Mouse (Mus musculus) heart, adult 11 months (tissue): ENCODE results near the gene Nrip2.
"Not testable (repeated sequence)": the region's sequence is repeated elsewhere in the genome, so short reads cannot be mapped to it uniquely, and the experiment has no call there.

Experiments used
- DNase-seq: peaks from one replicate; pipeline ENCODE4 v3.0.0; 2022

Nrip2 gene

GRCm38 (mm10) chr6:128398996-128399395, at the start of gene Nrip2:
TSS of gene Nrip2 (plus strand) at chr6:128399296.
- DNase-seq: no peak

- DNase-seq: no peak
Observed at GRCm38 (mm10) chr6:128349711-128350110, 49.4 kb upstream of the Nrip2 start.

- DNase-seq: no peak
Observed at GRCm38 (mm10) chr6:128354140-128354539, 45.0 kb upstream of the Nrip2 start.

GRCm38 (mm10) chr6:128355201-128355681, 43.9 kb upstream of the Nrip2 start:
- peak; percentile 94 for DNase-seq

GRCm38 (mm10) chr6:128355726-128356416, 43.2 kb upstream of the Nrip2 start, which contains the start of gene Tulp3:
TSS of gene Tulp3 (minus strand) at chr6:128355851.
- DNase-seq: peak; percentile 100

- peak; percentile 91 for DNase-seq
Observed at GRCm38 (mm10) chr6:128358999-128359398, 40.1 kb upstream of the Nrip2 start.

- DNase-seq: no peak
Observed at GRCm38 (mm10) chr6:128361901-128362300, 37.2 kb upstream of the Nrip2 start.

- peak; percentile 99 for DNase-seq
Observed at GRCm38 (mm10) chr6:128362381-128363006, 36.6 kb upstream of the Nrip2 start, which contains the start of the genes Rhno1 and Foxm1. TSS of gene Rhno1 (minus strand) at chr6:128362911. TSS of gene Foxm1 (plus strand) at chr6:128362967.

- no peak for DNase-seq
Observed at GRCm38 (mm10) chr6:128363007-128363825, 35.9 kb upstream of the Nrip2 start.

- no peak for DNase-seq
Observed at GRCm38 (mm10) chr6:128364721-128365120, 34.4 kb upstream of the Nrip2 start.

- DNase-seq: no peak
Observed at GRCm38 (mm10) chr6:128366466-128366865, 32.6 kb upstream of the Nrip2 start.

- no peak for DNase-seq
Observed at GRCm38 (mm10) chr6:128370040-128370439, 29.1 kb upstream of the Nrip2 start.

GRCm38 (mm10) chr6:128375192-128375591, 23.9 kb upstream of the Nrip2 start, which contains the start of the genes Tex52 and Gm44596:
TSS of gene Tex52 (plus strand) at chr6:128375456.
TSS of gene Gm44596 (plus strand) at chr6:128375503.
- DNase-seq: peak; percentile 97

- DNase-seq: no peak
Observed at GRCm38 (mm10) chr6:128376371-128377085, 22.6 kb upstream of the Nrip2 start.

- DNase-seq: no peak
Observed at GRCm38 (mm10) chr6:128379636-128380035, 19.5 kb upstream of the Nrip2 start.

- DNase-seq: not testable (repeated sequence)
Observed at GRCm38 (mm10) chr6:128380594-128381167, 18.4 kb upstream of the Nrip2 start.

GRCm38 (mm10) chr6:128381254-128381653, 17.8 kb upstream of the Nrip2 start:
- no peak for DNase-seq

GRCm38 (mm10) chr6:128383752-128384151, 15.3 kb upstream of the Nrip2 start:
- DNase-seq: no peak

- DNase-seq: no peak
Observed at GRCm38 (mm10) chr6:128385026-128385425, 14.1 kb upstream of the Nrip2 start.

GRCm38 (mm10) chr6:128389185-128389584, 9.9 kb upstream of the Nrip2 start:
- DNase-seq: no peak

GRCm38 (mm10) chr6:128390683-128391082, 8.4 kb upstream of the Nrip2 start:
- DNase-seq: no peak
